Mouse (Mus musculus) ES-Bruce4 (cell line): ENCODE measurements around the gene Nr2c2.

Experiments used
- CTCF ChIP-seq: IDR thresholded peaks from one replicate; pipeline ENCODE4 v1.8.1; 2011; ENCODE audit warnings: low read depth, low read length
- EP300 ChIP-seq: IDR thresholded peaks from 2 replicates; pipeline ENCODE4 v1.6.1; 2011; ENCODE audit warnings: low read depth, low read length; ENCODE audit not compliant: insufficient read depth
- POLR2A ChIP-seq: IDR thresholded peaks from one replicate; pipeline ENCODE4 v1.8.1; 2011; ENCODE audit warnings: low read length; ENCODE audit not compliant: insufficient read depth

- TF ChIP-seq EP300 (no peak), CTCF (peak; percentile 64), POLR2A (no peak)
These were observed 128.3 kb downstream of the Nr2c2 start for GRCm38 (mm10) chr6:92219445-92219844.
